Mouse (Mus musculus): ENCODE measurements around the gene Aspdh.

Gene Aspdh

DNA sequence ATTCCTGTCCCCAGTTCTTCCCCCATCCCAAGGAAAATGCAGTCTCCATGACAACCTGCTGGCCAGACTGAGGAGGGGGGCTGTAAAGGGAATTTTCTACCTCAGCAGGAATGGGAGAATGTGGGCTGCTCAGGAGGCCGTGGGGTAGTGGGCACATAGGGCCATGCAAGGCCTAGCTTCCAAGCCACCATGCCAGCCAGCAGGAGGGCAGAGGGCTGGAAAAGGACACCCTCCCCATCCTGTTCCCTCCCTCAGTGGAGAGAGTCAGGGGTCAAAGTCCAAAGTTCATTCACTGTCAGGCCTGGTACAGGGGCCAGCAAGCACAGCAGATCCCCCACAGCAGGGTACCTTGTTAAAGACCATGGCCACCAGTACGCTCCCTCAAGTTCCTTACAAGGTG lies at the start of gene Aspdh:
Gene Aspdh (plus strand): TSS at position 281 of the 400 bp plus-strand sequence.
- no peak for DNase-seq (ENCODE audit: low read depth, low spot score)

- DNase-seq (ENCODE audit: low read depth, low spot score): no peak
Observed at GRCm38 (mm10) chr7:44427666-44428065, 37.5 kb upstream of the Aspdh start.

DNA sequence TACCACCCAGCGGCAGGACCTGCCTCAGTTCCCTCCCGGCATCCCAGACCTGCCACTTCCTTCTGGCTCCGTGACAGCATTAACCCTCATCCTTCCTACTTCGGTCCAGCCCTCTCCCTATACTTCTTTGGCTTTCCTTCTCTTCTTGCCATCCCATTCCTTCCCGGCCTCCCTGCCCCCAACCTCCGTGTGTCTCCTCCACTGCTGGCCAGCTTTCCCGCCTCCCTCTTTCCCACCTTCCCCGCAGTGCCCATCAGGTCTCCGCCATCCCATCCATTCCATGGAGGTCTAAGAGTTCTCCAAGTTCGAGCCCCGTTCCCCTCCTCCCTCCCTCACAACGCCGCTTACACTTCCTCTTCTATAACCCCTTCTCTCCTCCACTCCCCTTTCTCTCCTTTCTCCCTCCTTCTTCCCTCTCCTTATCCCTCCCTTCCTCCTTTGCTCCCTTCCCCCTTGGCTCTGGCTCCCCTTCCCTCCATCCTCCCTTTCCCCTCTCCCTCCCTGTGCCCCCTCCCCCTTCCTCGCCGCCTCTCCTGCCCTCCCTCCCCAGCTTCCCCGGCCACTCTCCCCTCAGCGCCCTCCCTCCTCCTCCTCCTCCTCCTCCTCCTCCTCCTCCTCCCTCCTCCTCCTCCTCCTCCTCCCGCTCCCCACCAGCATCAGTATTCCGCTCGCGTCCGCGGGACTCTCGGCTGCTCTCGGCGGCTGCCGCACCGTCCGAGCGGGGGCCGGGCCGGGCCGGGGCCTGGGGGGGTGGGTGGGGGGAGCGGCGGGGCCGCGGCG lies 36.8 kb upstream of the Aspdh start:
- no peak for DNase-seq (ENCODE audit: low read depth, low spot score)

GRCm38 (mm10) chr7:44428968-44429521 lies 36.1 kb upstream of the Aspdh start, which contains the start of gene Lrrc4b:
Gene Lrrc4b, plus strand, starts transcription at chr7:44429018.
- no peak for DNase-seq (ENCODE audit: low read depth, low spot score)

GRCm38 (mm10) chr7:44429534-44430488 lies 35.4 kb upstream of the Aspdh start:
- no peak for DNase-seq (ENCODE audit: low read depth, low spot score)

DNA sequence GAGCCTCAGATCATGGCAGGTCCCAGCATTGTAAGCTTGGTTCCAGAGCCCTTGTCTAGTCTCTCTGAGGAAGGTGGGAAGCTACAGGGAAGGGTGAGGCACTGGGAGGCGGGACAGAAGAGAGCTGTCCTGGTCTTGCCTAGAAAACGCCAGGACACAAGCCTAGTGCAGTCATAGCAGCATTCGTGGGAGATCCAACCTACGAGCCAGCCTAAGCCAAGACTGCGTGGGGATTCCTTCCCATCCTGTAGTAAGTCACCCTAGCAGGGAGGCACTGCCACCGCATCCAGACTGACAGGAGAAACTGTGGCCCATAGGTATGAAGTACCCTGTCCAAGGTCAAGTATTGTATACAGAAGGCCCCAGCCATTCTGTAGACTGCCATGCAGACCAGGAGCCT lies 32.6 kb upstream of the Aspdh start:
- DNase-seq (ENCODE audit: low read depth, low spot score): no peak

DNA sequence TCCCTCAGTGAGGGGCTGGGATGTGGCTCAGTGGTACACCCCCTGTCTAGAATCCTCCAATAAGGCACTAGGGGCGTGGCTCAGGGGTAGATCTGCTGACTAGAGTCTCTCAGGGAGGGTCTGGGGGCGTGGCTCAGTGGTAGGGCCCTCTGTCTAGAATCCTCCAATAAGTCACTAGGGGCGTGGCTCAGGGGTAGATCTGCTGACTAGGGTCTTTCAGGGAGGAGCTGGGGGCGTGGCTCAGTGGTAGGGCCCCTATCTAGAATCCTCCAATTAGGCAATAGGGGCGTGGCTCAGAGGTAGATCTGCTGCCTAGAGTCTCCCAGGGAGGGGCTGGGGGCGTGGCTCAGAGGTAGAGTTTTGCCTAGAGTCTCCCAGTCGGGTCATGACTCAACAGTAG lies 31.8 kb upstream of the Aspdh start:
- peak; percentile 57 for DNase-seq (ENCODE audit: low read depth, low spot score)

DNA sequence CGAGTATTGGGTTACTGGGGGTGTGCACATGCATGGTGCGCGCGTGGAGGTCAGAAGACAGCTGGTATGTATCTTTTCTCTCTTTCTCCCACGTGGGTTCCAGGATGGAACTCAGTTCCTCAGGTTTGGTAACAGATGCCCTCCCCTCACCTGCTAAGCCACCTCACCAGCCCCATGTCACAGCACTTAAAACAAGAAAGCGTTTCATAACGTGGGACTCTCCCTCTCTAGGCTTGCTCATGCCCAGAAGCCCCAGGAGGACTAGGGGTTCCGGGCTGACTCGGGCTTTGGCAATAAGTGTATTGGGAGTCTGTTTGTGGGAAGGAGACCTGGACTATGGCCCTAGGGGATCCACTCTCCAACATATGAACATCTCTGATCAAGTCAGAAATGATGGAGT lies 31.1 kb upstream of the Aspdh start:
- no peak for DNase-seq (ENCODE audit: low read depth, low spot score)

DNA sequence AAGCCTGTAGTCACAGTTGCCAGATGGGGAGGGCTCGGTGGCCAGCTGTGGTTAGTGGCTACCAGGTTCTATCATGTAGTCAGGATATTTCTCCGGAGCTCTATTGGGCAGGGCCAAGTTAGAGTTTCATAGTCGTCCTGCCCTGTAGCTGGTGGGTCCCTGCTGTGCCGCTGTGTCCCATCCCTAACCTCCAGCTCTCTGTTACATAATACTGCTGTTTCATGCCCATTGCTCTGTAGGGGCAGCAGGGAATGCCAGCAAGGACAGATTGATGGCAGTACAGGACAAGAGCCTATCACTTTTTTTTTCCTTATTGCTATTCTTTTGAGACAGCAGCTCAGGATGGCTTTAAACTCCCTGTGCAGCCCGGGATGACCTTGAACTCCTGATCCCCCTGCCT lies 29.4 kb upstream of the Aspdh start:
- DNase-seq (ENCODE audit: low read depth, low spot score): no peak

DNA sequence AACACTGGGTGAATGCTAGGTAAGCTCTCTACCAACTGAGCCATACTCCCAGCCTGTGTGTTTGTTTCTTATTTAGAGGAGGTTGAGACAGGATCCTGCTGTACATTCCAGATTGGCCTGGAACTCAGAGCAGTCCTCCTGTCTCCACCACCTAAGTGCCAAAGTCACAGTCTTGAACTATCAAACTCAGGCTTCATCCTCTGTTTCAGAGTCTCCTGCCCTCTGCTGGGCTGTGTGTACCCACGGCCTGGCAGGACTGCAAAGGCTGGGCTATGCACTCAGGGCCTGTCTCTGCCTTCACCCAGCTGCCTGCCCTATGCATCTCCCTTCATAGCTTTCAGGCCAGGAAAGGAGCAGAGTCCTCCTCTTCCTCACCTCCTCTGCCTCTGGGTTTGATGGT lies 28.9 kb upstream of the Aspdh start:
- DNase-seq (ENCODE audit: low read depth, low spot score): peak; percentile 11

GRCm38 (mm10) chr7:44437188-44437587 lies 28.0 kb upstream of the Aspdh start:
- no peak for DNase-seq (ENCODE audit: low read depth, low spot score)

DNA sequence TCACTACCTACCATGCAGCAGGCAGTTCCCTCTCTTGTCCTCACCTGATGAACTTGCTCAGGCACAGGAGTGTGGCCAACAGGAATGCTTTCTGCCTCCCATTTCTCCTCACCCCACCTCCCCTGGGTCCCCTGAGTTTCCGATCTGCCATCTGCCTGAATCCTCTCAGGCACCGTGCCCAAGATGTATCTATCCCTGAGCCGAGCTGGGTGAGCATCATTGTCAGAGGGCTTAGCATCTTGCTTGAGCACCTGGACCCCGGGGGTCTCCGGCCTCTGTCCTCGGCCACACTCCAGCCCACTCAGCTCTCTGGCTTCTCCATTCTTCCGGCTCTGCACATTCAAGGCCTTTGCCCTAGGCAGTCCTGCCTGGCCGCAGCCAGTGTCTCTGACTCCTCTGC lies 27.3 kb upstream of the Aspdh start:
- no peak for DNase-seq (ENCODE audit: low read depth, low spot score)

DNA sequence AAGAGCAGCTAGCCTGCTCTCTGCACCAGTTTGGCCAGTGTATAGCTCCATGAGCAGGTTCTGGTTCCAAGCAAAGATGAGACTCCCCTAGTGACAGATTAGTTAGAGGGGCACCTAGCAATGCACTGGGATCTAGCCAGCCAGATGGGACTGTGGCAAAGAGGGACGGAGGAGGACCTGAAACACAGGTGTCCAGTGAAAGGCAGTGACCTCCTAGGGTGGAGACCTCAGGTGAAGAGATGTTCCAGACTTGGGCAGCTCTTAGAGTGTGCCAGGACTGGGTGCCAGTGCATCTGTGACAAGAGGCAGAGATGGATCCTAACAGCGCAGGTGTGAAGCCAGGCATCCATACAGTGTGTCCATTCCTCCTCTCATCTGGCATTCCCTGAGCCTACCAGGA lies 25.5 kb upstream of the Aspdh start:
- DNase-seq (ENCODE audit: low read depth, low spot score): no peak

- DNase-seq (ENCODE audit: low read depth, low spot score): no peak
Observed at GRCm38 (mm10) chr7:44440479-44440878, 24.7 kb upstream of the Aspdh start.

DNA sequence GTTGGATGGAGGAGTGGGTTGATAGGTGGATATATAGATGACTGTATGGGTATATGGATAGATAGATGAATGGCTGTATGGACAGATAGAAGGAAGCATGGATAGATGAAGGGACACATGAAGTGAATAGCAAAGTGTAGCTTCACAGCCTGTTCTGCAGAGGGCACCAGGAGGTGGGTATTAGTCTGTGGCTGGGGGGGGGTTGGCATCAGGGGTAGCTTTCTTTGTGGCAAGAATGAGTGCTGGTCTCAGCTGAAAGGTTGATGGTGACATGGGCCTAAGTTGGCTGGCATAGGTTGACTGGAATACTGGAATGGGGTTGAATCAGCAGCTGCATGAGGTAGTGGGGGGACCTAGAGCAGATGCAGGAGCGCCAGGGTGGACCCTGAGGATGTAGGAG lies 24.0 kb upstream of the Aspdh start:
- no peak for DNase-seq (ENCODE audit: low read depth, low spot score)

- no peak for DNase-seq (ENCODE audit: low read depth, low spot score)
Observed at GRCm38 (mm10) chr7:44441648-44442109, 23.5 kb upstream of the Aspdh start.

DNA sequence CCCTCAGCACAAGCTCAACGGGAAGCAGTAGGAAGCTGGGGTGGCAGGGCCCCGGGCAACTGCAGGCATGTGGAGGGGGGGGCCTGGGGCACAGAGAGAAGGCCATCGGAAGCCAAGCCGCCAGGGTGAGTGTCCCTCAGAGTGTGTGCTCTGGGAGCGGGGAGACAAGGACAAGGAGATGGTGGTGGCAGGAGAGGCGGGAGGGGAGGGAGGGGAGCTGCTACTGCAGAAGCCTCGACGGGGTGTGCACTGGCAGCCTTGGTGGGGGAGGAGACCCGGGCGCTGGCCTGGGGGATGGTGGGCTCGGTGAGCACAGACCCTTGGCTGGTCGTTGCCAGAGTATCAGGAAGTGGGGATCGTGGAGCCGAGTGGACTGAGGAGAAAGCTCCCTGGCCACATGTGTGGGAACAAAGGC lies 22.8 kb upstream of the Aspdh start:
- DNase-seq (ENCODE audit: low read depth, low spot score): no peak

- DNase-seq (ENCODE audit: low read depth, low spot score): no peak
Observed at GRCm38 (mm10) chr7:44443268-44444173, 21.7 kb upstream of the Aspdh start.

- DNase-seq (ENCODE audit: low read depth, low spot score): no peak
Observed at GRCm38 (mm10) chr7:44444886-44445527, 20.2 kb upstream of the Aspdh start.

- DNase-seq (ENCODE audit: low read depth, low spot score): no peak
Observed at GRCm38 (mm10) chr7:44445528-44445923, 19.7 kb upstream of the Aspdh start.

All from 3T3-L1 (cell line).